Mouse (Mus musculus) layer of hippocampus, postnatal 36 days (tissue): ENCODE measurements around the gene Pigh. TPM values are rescaled to one million over a fixed set of nuclear protein-coding genes. Genes with fewer than 3 reads are reported as not detected.

Experiments
- DNase-seq, 2 experiments: peaks; one replicate each; pipeline ENCODE4 v3.0.0; 2022
- total RNA-seq, 2 experiments: library from RNA; stranded (reverse); gene quantifications; 2 replicates each; pipeline ENCODE4 v1.2.3; 2021

Pigh gene
- total RNA-seq, result 10 to 100 TPM; 11.2 to 11.7 TPM

DNA sequence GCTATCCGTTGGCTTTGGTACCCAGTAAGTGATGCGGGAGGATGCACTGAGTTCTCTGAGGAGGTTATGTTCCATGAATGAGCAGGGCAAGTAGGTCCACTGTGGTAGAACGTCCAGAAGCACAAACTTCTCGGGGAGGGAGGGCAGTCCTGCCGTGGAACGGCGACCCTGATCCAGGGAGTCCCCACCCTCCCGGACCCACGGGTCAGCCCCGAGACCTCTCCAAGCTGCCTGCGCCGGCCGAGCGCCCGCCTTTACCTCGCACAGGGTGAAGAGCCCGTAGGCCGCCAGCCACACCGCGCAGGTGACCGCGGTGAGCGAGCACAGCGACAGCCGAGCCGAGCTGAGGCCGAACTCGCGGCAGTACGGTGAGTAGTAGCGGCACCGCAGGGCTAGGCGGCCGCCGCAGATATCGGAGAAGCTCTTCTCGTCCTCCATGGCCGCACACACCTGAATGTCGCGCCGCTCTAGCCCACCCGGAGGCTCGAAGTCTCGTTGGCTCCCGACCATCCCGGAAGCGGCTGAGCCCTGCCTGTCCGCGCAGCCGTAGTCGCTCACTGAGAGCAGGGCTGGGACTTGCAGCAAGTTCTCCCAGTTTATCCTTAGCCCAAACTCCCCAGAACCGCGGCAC, at the start of gene Pigh:
Gene Pigh, minus strand, starts transcription at position 470 of the 631 bp plus-strand sequence.
- DNase-seq, result peak; percentile 78 to 80

DNA sequence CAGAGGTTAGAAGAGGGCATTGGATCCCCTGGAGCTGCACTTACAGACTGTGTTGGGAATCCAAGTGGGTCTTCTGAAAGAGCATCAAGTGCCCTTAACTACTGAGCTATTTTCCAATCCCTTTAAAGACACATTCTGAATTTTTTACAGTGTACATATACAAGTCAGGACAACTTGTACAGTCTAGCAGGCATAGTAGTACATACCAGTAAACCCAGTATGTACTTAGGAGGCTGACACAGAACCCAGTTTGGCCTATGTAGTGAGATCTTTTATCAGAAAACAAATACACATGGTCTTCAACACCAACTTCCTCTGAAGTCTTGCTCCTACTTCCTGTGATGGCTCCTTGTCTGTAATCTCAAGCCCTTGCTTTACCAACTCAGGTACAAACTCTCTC, 49.5 kb upstream of the Pigh start:
- no peak for DNase-seq

DNA sequence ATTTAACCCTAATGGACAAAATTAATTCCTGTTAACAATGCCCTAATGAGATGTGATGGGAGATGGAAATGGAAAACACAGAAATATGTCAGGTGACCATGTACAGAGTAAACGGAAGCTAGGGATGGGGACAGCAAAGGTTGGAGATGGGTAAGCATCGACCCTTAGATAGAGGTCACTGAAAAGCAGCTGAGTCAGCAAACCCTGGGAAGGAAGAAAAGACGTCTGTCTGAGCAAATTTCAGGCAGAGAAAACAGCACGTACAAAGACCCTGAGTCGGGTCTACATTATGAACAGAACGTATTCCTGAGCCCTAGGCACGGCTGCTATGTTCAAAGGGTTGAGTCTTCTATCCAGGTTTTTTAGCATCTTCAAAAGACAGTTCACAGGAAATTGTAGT, 47.5 kb upstream of the Pigh start:
- no peak for DNase-seq

- no peak for DNase-seq
Observed at GRCm38 (mm10) chr12:79135105-79135504, 45.7 kb upstream of the Pigh start.

DNA sequence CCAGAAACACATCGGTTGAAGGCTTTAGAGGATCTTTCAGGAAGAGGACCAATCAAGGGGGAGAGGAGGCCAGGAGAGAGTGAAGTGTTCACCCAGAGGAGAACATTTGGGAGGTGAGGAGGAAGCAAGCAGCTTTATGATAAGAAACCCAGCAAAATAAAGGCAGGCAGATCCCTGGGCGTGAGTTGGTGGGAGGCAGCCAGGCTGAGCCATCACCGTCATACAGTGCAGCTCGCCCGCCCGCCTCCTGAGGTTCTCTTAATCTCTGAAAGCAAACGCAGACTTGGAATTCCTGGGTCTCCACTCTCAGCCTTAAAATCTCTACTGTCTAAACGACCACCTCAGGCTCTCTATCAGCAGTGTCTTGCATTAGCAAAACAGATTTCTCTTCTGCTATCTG, 45.2 kb upstream of the Pigh start:
- DNase-seq, result no peak

DNA sequence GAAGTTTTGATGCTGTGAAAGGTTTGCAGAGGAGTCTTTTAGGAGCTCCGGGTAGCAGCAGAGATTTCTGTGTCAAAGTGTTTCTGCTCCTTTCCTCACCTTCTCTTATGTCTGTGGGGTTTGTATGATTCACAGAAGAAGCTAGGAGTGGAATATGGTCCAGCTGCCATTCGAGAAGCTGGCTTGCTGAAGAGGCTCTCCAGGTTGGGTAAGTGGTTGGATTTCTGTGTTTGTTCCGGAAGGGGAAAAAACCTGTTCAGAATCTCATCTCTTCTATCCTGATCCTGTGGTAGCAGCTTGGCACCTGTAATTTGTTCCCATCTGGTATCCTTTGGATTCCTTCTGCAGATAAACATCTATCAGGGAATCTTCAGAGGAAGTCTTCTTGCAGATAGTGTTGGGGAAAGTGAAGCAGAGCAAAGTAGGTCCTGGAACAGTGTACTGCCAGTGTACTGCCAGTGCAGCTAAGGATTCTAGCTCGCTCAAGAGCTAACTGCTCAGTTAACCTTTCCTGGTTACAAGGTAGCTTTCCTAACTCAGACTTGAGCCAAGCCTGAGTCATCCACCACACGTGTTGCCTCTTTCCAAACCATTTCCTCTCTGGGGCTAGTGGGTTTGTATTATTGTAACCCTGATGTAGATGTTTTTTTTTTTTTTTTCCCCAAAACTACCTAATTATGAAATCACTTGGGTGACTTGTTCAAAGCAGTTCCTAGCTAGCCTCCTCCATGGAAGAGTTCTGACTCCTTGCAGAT, 42.4 kb upstream of the Pigh start:
- no peak for DNase-seq

- no peak for DNase-seq
Observed at GRCm38 (mm10) chr12:79131178-79131675, 41.8 kb upstream of the Pigh start.

- peak; percentile 60 to 67 for DNase-seq
Observed at GRCm38 (mm10) chr12:79130299-79131177, 41.1 kb upstream of the Pigh start, which contains the start of gene Arg2. Gene Arg2 (plus strand): TSS chr12:79130777.

- DNase-seq, result no peak
Observed at GRCm38 (mm10) chr12:79122820-79123219, 33.4 kb upstream of the Pigh start.

GRCm38 (mm10) chr12:79118991-79119390, 29.5 kb upstream of the Pigh start:
- no peak for DNase-seq

GRCm38 (mm10) chr12:79105312-79105711, 15.9 kb upstream of the Pigh start:
- no peak for DNase-seq

- no peak for DNase-seq
Observed at GRCm38 (mm10) chr12:79104544-79104943, 15.1 kb upstream of the Pigh start.

- no peak for DNase-seq
Observed at GRCm38 (mm10) chr12:79103773-79104172, 14.3 kb upstream of the Pigh start.

DNA sequence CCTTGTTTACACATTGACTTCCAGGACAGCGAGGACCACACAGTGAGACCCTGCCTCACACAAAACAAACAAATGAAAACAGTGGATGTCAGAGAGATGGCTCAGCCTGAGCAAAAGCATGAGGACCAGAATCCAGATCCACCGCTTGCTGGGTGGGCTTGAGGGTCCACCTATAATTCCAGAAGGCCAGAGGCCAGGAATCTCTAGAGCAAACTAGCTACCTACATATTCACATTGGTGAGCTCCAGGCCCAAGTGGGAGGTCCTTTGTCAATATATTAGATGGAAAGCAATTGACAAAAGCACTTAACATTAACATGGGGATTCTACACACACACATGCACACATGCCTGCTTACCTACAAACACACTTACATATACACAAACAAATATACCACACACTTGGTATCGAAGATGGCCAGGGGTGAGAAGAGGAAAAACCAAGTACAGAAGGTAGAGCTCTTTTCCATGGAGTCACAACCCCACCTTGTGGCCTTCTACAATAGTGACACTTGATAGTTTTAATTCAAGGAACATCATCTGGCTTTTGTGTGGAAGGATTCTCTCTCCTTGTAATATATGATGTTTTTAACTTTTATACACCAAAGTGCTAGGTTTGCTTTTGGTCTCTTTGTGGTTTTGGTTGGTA, 7.8 kb upstream of the Pigh start:
- DNase-seq, result peak in 1 of 2 experiments; percentile 7

GRCm38 (mm10) chr12:79092569-79092968, 3.1 kb upstream of the Pigh start:
- peak; percentile 31 to 35 for DNase-seq

DNA sequence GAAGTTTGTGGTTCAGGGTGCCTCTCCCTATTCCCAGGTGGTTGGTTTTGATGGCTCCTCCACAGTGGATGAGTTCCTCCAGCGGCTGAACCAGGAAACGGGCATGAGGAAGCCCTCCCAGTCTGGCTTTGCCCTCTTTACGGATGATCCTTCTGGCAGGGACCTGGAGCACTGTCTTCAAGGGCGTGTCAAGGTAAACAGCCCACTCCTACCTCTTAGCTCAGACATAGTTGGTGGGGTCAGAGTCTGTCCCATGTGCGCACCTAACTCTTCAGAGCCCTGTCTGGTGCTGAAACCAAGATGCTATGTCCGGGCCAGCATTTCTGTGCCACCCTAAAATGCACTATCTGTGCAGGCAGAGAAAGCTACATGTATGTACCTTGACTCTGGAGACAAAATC, 16.1 kb downstream of the Pigh start:
- DNase-seq, result no peak

DNA sequence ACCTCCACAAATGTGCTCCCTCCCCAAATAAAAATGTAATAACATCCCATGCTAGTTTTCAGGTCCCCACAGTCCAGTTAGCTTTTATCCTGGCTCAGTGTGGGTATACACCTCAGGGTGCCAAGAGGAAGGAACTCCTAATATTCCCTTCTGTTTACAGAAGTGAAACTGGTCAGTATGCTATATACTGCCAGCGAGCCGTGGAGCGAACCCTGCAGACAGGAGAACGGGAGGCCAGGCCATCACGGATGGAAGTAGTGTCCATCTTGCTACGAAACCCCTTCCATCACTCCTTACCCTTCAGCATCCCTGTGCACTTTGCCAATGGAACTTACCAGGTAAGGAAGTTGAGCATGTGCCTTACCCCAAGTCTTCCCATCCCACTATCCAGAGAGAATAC, 16.9 kb downstream of the Pigh start:
- no peak for DNase-seq

GRCm38 (mm10) chr12:79070736-79071333, 18.6 kb downstream of the Pigh start:
- DNase-seq, result no peak

DNA sequence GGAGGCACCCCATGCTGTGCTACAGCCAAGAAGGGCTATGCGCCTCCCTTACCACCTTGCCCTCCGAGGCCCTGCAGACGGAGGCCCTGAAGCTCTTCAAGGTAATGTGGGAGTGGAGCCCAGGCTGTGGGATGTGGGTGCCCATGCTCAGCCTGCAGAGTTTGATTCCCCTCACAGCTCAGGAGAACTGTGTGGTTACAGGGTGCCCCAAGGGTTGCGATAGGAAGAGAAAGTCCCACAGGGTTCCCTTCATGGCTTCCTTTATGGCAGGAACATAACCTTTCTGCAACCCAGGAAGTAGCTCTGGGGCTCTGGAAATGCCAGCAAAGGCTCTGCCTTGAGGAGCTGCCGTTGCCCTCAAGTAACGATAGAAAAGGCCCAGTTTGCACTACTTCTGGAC, 19.5 kb downstream of the Pigh start:
- DNase-seq, result no peak

GRCm38 (mm10) chr12:79069187-79069608, 20.3 kb downstream of the Pigh start:
- no peak for DNase-seq

DNA sequence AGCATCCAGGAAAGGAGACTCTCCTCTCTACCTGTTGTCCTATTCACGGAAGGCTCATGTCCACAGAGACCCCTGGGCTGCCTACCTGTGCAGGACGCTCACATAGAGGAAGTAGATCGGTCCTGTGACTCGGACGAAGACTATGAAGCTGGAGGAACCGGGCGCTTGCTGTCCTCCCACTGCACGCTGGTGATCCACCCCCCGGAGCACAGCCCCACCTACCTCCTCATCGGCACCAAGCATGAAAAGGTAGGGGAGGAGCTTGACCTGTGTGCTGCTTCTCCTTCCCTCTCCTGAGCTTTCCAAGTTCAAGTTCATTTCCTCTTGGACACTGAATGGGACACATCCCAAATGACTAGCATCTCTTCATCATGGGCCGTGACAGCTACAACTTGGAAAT, 21.1 kb downstream of the Pigh start:
- DNase-seq, result no peak

DNA sequence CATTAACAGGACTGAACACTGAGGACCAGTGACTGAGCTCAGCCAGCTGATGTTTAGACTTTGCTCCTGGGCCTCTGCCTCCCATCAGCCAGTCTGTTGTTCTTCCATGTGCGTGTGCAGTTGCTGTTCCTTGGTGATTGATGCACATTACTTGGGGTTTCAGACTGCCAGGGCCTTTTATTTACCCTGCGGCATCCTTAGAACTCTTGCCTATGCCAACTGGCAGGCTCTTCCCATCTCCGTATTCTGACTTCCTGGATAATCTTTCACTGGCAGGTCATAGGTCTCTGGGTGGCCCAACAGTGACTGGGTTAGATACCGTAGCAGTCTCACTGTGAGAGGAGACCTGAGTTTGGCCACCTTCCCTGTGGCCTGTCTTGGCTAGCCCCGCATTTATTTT, 21.9 kb downstream of the Pigh start:
- no peak for DNase-seq
